Mouse (Mus musculus): Measurements from ENCODE around the gene Phf6.
"Not testable (repeated sequence)": the region's sequence is repeated elsewhere in the genome, so short reads cannot be mapped to it uniquely, and the experiment has no call there.

Gene Phf6

DNA sequence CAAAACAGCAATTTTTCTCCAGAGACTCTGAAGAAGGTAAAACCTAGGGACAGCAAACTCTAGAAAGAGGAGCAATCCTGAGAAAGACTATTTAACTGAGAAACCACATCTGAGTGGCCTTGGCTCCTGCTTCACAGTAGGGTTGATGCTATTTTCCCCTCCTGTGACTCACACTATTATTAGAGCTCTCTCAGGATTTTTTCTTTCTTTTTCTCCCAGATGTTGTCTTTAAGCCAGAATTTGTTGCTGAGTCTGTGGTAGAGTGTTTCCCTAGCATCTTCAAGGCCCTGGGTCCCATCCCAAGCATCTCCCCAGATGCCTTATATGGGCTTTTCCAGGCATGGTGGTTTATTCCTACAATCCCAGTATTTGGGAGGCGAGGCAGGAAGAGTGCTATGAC lies 60.1 kb downstream of the Phf6 start:
- in situ Hi-C loops (cut with MboI; ENCODE audit: unreplicated experiment in 2 of 2), result no loop called here

DNA sequence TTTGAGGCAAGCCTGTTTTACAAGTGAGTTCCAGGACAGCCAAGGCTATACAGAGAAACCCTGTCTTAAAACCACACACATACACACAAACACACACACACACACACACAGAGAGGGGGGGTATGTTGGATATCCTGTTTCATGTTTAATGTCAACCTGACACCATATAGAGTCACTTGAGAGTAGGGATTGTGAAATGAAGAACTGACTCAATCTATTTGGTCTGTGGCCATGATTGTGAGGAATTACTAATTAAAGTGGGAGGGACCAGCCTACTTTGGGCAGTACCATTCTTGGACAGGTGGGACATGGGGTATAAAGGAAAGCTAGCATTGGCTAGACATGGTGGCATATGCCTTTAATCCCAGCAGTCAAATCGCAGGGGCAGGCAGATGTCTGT lies 60.6 kb downstream of the Phf6 start:
- in situ Hi-C loops (cut with MboI; ENCODE audit: unreplicated experiment in 2 of 2), result no loop called here

DNA sequence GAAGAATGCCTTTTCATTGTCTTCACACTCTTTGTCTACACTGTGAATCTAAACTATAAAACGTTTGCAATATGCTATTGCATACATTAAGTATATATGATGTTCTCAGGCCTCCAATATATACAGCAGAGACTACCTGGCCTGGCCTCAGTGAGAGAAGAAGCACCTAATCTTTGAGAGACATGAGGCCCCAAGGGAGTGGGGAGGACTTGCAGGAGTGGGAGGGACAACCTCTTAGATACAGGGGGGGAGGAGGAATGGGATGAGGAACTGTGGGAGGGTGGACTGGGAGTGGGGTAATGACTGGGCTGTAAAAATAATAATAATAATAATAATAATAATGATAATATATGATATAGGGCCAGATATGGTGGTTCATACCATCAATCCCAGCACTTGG lies 66.5 kb downstream of the Phf6 start:
- in situ Hi-C loops (cut with MboI; ENCODE audit: unreplicated experiment in 2 of 2), result no loop called here

DNA sequence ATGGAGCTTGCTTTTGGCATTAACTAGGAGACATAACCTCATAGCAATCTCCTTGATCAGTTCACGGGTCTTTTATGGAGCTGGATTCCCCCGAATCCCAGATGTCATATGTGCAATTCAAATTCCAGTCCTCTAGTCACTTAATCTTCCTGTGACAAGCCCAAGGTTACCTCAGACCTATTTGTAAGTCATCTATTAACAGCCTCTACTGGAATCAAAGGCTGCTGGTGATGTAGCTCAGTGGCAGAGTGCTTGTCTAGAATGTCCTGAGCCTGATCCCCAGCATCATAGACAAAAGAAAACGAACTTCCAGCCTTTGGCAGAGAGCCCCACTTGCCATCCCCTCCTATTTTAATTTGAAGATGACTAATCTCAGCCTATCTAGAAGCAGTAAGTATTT lies 69.3 kb downstream of the Phf6 start:
- in situ Hi-C loops (cut with MboI; ENCODE audit: unreplicated experiment in 2 of 2), result no loop called here

DNA sequence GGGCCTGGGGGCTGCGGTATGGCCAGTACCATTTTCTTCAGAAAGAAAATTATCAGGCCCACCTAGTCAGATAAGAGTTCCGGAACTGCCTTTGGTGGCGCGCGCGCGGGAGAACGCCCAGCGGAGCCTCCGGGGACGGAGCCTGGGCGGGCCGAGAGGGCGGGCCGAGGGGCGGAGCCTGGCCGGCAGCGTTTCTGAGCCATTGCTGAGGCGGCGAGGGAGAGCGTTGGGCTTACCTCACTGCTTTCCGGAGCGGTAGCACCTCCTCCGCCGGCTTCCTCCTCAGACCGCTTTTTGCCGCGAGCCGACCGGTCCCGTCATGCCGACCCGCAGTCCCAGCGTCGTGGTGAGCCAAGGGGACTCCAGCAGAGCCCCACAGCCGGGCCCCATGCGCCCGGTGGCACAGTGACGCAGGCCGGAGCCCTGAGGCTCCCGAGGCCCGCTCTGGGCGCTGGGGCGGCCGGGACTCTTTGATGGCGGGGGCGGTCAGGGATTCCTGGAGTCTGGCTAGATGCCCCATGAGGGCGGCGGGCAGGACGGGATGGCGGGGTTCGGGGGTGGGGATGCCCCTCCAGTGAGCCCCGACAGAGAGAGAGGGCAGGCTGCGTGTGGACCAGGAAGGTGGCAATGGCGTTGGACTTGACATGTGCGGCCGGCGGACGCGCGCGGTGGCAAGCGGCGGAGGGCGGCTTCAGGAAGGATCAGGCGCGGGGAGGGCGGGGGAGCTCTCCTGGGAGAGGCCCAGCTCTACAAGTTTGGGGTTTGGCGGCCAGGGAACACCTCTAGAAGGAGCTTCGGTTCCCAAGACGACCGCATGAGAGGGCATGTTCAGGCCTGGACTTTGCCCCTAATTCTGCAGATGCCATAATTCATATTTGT lies 76.1 kb downstream of the Phf6 start, which contains the start of gene Hprt:
TSS of gene Hprt (plus strand) at position 233 of the 879 bp plus-strand sequence.
- in situ Hi-C loops (cut with MboI; ENCODE audit: unreplicated experiment in 2 of 2), result no loop called here

DNA sequence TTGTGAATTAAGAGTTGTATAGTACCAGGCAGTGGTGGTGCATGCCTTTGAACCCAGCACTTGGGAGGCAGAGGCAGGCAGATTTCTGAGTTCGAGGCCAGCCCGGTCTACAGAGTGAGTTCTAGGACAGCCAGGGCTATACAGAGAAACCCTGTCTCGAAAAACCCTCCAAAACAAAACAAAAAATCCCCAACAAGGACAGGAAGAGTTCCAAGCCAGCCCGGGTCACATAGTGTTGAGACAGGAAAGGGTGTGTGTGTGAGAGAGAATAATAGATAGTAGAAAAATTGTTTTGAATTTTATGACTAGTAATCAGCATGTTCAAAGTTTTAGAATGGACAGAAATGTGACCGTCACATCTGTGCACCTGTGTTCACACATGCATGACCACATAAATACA lies 82.7 kb downstream of the Phf6 start:
- in situ Hi-C loops (cut with MboI; ENCODE audit: unreplicated experiment in 2 of 2), result not testable (repeated sequence)

DNA sequence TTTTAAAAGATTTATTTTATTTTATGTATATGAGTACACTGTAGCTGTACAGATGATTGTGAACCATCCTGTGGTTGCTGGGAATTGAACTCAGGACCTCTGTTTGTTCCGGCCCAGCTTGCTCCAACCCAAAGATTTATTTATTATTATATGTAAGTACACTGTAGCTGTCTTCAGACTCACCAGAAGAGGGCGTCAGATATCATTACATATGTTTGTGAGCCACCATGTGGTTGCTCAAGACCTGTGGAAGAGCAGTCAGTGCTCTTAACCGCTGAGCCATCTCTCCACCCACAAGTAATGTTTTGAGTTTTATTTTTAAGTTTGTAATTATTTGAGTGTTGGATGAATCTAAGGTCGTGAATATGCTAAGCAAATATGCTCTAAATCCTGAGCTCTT lies 92.8 kb downstream of the Phf6 start:
- in situ Hi-C loops (cut with MboI; ENCODE audit: unreplicated experiment in 2 of 2), result loop anchor here (5.0 to 25.0 kb wide), 5 partner anchors 250 to 790 kb away; partner anchors contain the start of genes Mospd1 (in 1 of the 2) and Xlr (in 1 of the 2)

DNA sequence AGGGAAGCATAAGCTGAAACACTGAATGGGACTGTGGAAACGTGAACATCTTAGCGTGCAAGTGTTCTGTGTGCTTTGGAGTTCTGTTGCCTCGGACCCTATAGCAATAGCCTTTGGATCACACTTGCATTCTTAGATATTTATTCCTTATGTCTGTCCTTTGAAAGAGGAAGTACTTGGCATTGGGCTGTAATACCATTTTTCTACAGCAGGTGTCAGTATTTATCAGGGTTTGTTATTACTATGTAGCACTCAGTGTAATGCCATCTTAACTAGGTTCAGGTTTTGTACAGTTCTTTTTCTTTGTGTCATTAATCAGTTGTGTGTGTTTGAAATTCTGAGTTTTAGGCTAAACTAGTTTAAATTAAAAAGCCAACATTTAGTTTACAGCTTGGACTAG lies 94.0 kb downstream of the Phf6 start:
- in situ Hi-C loops (cut with MboI; ENCODE audit: unreplicated experiment in 2 of 2), result loop anchor here (5.0 to 25.0 kb wide), 5 partner anchors 249 to 789 kb away; partner anchors contain the start of genes Mospd1 (in 1 of the 2) and Xlr (in 1 of the 2)

Data from v-Abl transformed pro-B cells (cell line).